Mouse (Mus musculus) CH12.LX (cell line): ENCODE results near the gene Polr3g.

ENCODE experiments used
- CHD1 ChIP-seq: IDR thresholded peaks from 2 replicates; pipeline ENCODE4 v1.6.1; 2012; ENCODE audit warnings: low read depth, low read length, improper control_type of control experiment, inconsistent platforms
- CTCF ChIP-seq, 2 experiments: IDR thresholded peaks in 1 of 2; conservative IDR thresholded peaks in 1 of 2; 2 replicates each; pipeline ENCODE4 v1.5.1; 2011 to 2012; ENCODE audit warnings: low read depth in 2 of 2, low read length in 2 of 2, improper control_type of control experiment in 1 of 2, inconsistent platforms in 1 of 2, mild to moderate bottlenecking in 1 of 2, moderate library complexity in 1 of 2
- E2F4 ChIP-seq: IDR thresholded peaks from 2 replicates; pipeline ENCODE4 v1.6.1; 2011; ENCODE audit warnings: low read depth, low read length, improper control_type of control experiment; ENCODE audit not compliant: insufficient replicate concordance
- MAFK ChIP-seq: IDR thresholded peaks from 2 replicates; pipeline ENCODE4 v1.6.1; 2011; ENCODE audit warnings: low read length, improper control_type of control experiment; ENCODE audit not compliant: insufficient replicate concordance
- MAZ ChIP-seq: IDR thresholded peaks from 2 replicates; pipeline ENCODE4 v1.6.1; 2012; ENCODE audit warnings: low read depth, mild to moderate bottlenecking, inconsistent platforms, low read length, improper control_type of control experiment, moderate library complexity
- NRF1 ChIP-seq: IDR thresholded peaks from 2 replicates; pipeline ENCODE4 v1.6.1; 2014; ENCODE audit warnings: low read depth, mild to moderate bottlenecking, inconsistent platforms, low read length, improper control_type of control experiment, moderate library complexity
- POLR2A ChIP-seq: IDR thresholded peaks from 2 replicates; pipeline ENCODE4 v1.6.1; 2011; ENCODE audit warnings: low read depth, mild to moderate bottlenecking, improper control_type of control experiment, low read length
- POLR2AphosphoS2 ChIP-seq: IDR thresholded peaks from 2 replicates; pipeline ENCODE4 v1.6.1; 2011; ENCODE audit warnings: low read depth, low read length, improper control_type of control experiment
- RAD21 ChIP-seq: IDR thresholded peaks from 2 replicates; pipeline ENCODE4 v1.6.1; 2011; ENCODE audit warnings: low read depth, mild to moderate bottlenecking, low read length, improper control_type of control experiment, moderate library complexity

GRCm38 (mm10) chr13:81640881-81641280 is 69.9 kb downstream of the Polr3g start:
- TF ChIP-seq POLR2A (no peak), MAFK (no peak), MAZ (no peak), CTCF (conservative IDR thresholded peaks at IDR 0.05 in 1 of 2, IDR thresholded peaks at IDR 0.05 in 1 of 2; ENCODE audit: low read depth in 2 of 2, low read length in 2 of 2) (no peak), POLR2AphosphoS2 (no peak), CHD1 (no peak), NRF1 (no peak), RAD21 (no peak), E2F4 (no peak)
